Mouse (Mus musculus) intestine, embryonic 15.5 days (tissue): ENCODE data around the gene Gm20716. TPM values are rescaled to one million over a fixed set of nuclear protein-coding genes. Genes with fewer than 3 reads are reported as not detected.
A peak's percentile ranks its signal among the peaks of the same experiment; 100 is the strongest.

Experiments used
- ATAC-seq: fragments of 200-750 bp; cut with Nextera tagmentation; 2 replicates; pipeline ENCODE4 v1.8.0; 2017; ENCODE audit warnings: moderate TSS enrichment, moderate library complexity
- H3K27ac ChIP-seq: fragments of 300-500 bp; sonication (generic); 2 replicates; pipeline ENCODE4 v1.5.1; 2015; ENCODE audit warnings: mild to moderate bottlenecking, inconsistent platforms
- H3K27me3 ChIP-seq: fragments of 300-500 bp; sonication (generic); replicated peaks from 2 replicates; pipeline ENCODE4 v1.6.1; 2015; ENCODE audit warnings: inconsistent platforms
- H3K36me3 ChIP-seq: fragments of 300-500 bp; sonication (generic); 2 replicates; pipeline ENCODE4 v1.6.1; 2015; ENCODE audit warnings: inconsistent platforms
- H3K4me1 ChIP-seq: fragments of 300-500 bp; sonication (generic); replicated peaks from 2 replicates; pipeline ENCODE4 v1.6.1; 2015; ENCODE audit warnings: inconsistent platforms
- H3K4me2 ChIP-seq: fragments of 300-500 bp; sonication (generic); replicated peaks from 2 replicates; pipeline ENCODE4 v1.6.1; 2015; ENCODE audit warnings: mild to moderate bottlenecking, inconsistent platforms
- H3K4me3 ChIP-seq: fragments of 300-500 bp; sonication (generic); replicated peaks from 2 replicates; pipeline ENCODE4 v1.5.1; 2015; ENCODE audit warnings: inconsistent platforms
- H3K9ac ChIP-seq: fragments of 300-500 bp; sonication (generic); 2 replicates; pipeline ENCODE4 v1.6.1; 2015; ENCODE audit warnings: inconsistent platforms
- H3K9me3 ChIP-seq: fragments of 300-500 bp; sonication (generic); 2 replicates; pipeline ENCODE4 v1.6.1; 2016; ENCODE audit warnings: inconsistent platforms
- WGBS: fragments of 180-500 bp; shearing (Covaris S2); methylation state at CpG from one replicate; pipeline ENCODE4 v1.1.7; 2015; 5-methylcytosine and 5-hydroxymethylcytosine counted together
- polyA plus RNA-seq: library from polyadenylated mRNA; unstranded; fragments of >200 nt; fragmentation: Nextera tagmentation; extraction: Ambion mirVana; gene quantifications from 2 replicates; pipeline ENCODE4 v1.2.1, GENCODE M21; 2015

Gm20716 gene
- polyA plus RNA-seq, 1 experiment from 2014 or later, result 12.9 TPM

GRCm38 (mm10) chr2:168191856-168192255 is 38.3 kb downstream of the Gm20716 start:
- Histone ChIP-seq H3K4me1 (peaks cover 10% of the 10 kb centered on the region; the same call in 1 of the 2 replicates), H3K36me3 (no peaks in the 10 kb centered on the region; the same call in 1 of the 2 replicates), H3K4me3 (no peak overlapping the region), H3K4me2 (no peak overlapping the region), H3K27me3 (no peaks in the 10 kb centered on the region), H3K9me3 (no peaks in the 10 kb centered on the region), H3K27ac (no peak overlapping the region), H3K9ac (no peak overlapping the region)
- no peak for ATAC-seq
- 89% methylated on average over 2 of the region's 2 CpGs for WGBS

DNA sequence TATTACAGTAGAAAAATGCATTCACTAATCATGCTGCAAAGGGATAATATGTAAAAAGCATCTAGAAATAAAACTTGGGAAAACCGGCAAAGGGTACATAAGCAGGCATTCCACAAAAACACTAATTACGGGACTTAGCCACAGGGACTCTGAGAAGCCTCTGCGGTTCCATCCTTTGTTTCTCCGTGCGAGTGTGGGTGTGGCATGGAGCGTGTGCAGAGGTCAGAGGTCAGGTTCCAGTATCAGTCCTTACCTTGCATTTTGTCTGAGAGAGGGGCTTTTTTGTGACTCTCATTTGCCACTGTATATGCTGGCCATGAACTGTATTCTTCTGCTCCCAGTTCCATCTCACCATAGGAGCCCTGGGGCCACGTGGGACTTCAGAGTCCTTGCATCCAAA is 54.2 kb downstream of the Gm20716 start:
- H3K27ac ChIP-seq, result no peak overlapping the region
- 52% methylated on average over 7 of the region's 7 CpGs for WGBS
- no peaks in the 10 kb centered on the region for H3K27me3 ChIP-seq
- no peaks in the 10 kb centered on the region for H3K4me1 ChIP-seq
- no peaks in the 10 kb centered on the region for H3K9me3 ChIP-seq
- no peak for ATAC-seq
- no peak overlapping the region for H3K4me2 ChIP-seq
- peaks cover 11% of the 10 kb centered on the region; the same call in 1 of the 2 replicates for H3K36me3 ChIP-seq
- H3K4me3 ChIP-seq, result no peak overlapping the region
- H3K9ac ChIP-seq, result no peak overlapping the region

- Histone ChIP-seq H3K9ac (0 out of 2 replicates have a peak overlapping the region, but pooled peaks have one; percentile 26), H3K4me1 (peaks cover 29% of the 10 kb centered on the region), H3K4me3 (peak overlapping the region; percentile 11; the same call in 1 of the 2 replicates), H3K9me3 (no peaks in the 10 kb centered on the region), H3K36me3 (peaks cover 3% of the 10 kb centered on the region; the same call in 1 of the 2 replicates), H3K27me3 (no peaks in the 10 kb centered on the region), H3K27ac (peak overlapping the region; percentile 55; the same call in 1 of the 2 replicates), H3K4me2 (peak overlapping the region; percentile 49)
- peak; percentile 87 for ATAC-seq
- whole genome bisulfite sequencing, result 10% methylated on average over 13 of the region's 13 CpGs
These were observed 59.9 kb downstream of the Gm20716 start for GRCm38 (mm10) chr2:168170167-168170685.

DNA sequence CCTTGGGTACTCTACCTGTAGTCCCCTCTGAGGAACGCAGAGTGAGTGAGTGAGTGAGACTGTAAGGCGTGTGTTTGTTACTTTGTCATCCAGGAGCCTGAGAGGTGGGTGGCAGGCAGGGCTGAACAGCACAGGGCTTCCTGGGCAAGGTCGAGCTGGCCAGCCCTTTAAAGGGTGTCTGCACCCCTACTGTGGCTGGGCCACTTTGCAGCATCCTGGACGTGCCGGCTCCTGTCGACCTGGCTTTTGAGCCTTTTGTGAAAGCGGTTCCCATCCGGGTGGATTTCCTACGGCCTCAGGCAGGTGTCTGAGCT is 60.4 kb downstream of the Gm20716 start:
- no peaks in the 10 kb centered on the region for H3K36me3 ChIP-seq
- peak overlapping the region; percentile 49 for H3K4me2 ChIP-seq
- H3K4me1 ChIP-seq, result peaks cover 29% of the 10 kb centered on the region
- H3K27ac ChIP-seq, result peak overlapping the region; percentile 55; the same call in 1 of the 2 replicates
- no peaks in the 10 kb centered on the region for H3K9me3 ChIP-seq
- ATAC-seq, result peak; percentile 37
- 11% methylated on average over 9 of the region's 9 CpGs for WGBS
- peak overlapping the region; percentile 11; the same call in 1 of the 2 replicates for H3K4me3 ChIP-seq
- H3K9ac ChIP-seq, result no peak overlapping the region
- H3K27me3 ChIP-seq, result no peaks in the 10 kb centered on the region

DNA sequence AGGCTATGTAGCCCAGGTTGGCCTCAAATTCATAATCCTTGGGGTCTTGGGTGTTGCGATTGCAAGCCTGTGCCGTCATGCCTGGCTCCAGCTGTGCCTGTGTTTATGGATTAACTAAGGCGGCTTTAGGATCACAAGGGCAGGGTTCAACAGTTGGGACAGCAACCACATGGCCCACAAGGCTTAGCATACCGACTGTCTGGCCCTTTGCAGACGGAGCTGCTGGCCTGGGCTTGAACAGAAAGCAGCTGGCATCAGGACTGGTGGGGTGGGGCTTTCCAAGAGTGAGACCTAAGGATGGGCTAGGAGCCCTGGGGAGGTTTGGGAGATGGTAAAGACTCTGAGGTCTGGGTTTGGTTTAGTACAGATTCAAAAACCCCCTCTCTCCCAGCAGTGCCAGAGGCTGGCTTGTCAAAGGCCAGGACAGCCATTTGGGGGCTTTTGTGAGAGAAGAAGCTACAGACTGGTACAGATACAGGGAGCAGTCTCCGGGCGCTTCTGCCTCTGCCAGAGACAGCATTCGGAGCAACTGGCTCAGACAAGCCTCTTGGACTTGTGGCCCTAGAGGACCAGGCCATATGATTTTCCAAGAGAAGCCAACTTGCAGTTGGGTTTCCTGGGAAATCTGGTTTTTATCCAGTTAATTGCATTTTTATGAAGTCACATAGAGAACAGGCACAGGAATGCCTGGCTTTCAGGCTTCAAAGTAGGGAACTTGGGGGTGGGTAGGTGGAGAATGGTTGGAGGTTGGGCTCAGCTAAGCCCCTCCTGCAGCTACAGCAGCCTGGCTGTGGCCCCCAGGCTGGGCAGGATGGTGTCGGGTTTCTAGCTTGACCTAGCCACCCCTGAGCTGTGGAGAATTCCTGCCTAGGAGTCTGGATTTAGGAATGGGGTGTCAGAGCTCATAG is 61.0 kb downstream of the Gm20716 start:
- Histone ChIP-seq H3K4me1 (peaks cover 29% of the 10 kb centered on the region), H3K27ac (peak overlapping the region; percentile 55), H3K4me2 (peak overlapping the region; percentile 49), H3K27me3 (no peaks in the 10 kb centered on the region), H3K9ac (no peak overlapping the region), H3K4me3 (no peak overlapping the region; the same call in 1 of the 2 replicates), H3K36me3 (no peaks in the 10 kb centered on the region), H3K9me3 (no peaks in the 10 kb centered on the region)
- 33% methylated on average over 9 of the region's 9 CpGs for WGBS
- peak; percentile 23 for ATAC-seq

- H3K9ac ChIP-seq, result no peak overlapping the region
- H3K4me2 ChIP-seq, result no peak overlapping the region
- H3K4me3 ChIP-seq, result no peak overlapping the region
- H3K36me3 ChIP-seq, result no peaks in the 10 kb centered on the region
- 52% methylated on average over 3 of the region's 3 CpGs for WGBS
- ATAC-seq, result no peak
- no peak overlapping the region for H3K27ac ChIP-seq
- H3K9me3 ChIP-seq, result no peaks in the 10 kb centered on the region
- H3K27me3 ChIP-seq, result no peaks in the 10 kb centered on the region
- H3K4me1 ChIP-seq, result peaks cover 29% of the 10 kb centered on the region
These were observed 62.4 kb downstream of the Gm20716 start for GRCm38 (mm10) chr2:168167781-168168180.

DNA sequence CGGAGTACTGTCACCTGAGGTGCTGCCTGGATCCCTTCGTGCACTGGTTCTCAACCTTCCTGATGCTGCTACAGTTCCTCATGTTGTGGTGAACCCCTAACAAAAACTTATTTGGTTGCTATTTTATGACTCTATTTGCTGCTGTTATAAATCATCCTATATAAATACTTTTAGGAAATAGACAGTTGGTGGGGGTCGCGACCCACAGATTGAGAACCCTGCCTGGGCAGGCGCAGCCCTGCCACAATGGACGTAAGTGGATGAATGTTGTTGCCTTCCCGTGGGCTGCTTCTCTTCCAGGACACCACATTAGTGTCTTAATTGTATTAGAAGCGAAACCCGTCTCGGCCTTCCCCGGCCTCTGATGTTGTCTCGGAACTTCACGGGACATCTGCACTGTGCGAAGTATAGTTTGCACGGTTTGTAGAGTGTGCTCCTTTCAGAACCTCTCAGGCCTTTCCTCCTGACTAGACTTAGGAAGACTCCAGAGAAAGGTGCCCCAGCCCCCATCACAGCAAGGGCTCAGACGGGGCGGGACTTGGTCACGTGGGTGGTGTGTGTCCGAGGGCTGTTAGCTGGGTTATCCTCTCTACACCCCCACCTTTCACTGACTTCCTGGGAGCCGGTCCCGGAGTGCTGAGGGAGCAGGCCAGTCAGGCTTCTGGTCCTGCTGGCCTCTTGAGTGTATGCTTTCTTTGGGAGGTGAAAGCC is 63.3 kb downstream of the Gm20716 start:
- Histone ChIP-seq H3K4me2 (peak overlapping the region; percentile 9; the same call in 1 of the 2 replicates), H3K4me3 (no peak overlapping the region), H3K27ac (0 out of 2 replicates have a peak overlapping the region, but pooled peaks have one; percentile 19), H3K9ac (no peak overlapping the region), H3K9me3 (no peaks in the 10 kb centered on the region), H3K4me1 (peaks cover 32% of the 10 kb centered on the region), H3K27me3 (no peaks in the 10 kb centered on the region), H3K36me3 (no peaks in the 10 kb centered on the region)
- ATAC-seq, result no peak; the same call in 1 of the 2 replicates
- WGBS, result 34% methylated on average over 21 of the region's 21 CpGs

GRCm38 (mm10) chr2:168161978-168162377 is 68.2 kb downstream of the Gm20716 start:
- no peaks in the 10 kb centered on the region for H3K27me3 ChIP-seq
- H3K9ac ChIP-seq, result peak overlapping the region; percentile 20; the same call in 1 of the 2 replicates
- peak overlapping the region; percentile 64 for H3K4me2 ChIP-seq
- H3K36me3 ChIP-seq, result no peaks in the 10 kb centered on the region
- 12% methylated on average over 14 of the region's 14 CpGs for WGBS
- no peak overlapping the region for H3K27ac ChIP-seq
- no peaks in the 10 kb centered on the region for H3K9me3 ChIP-seq
- peak overlapping the region; percentile 26 for H3K4me3 ChIP-seq
- peaks cover 25% of the 10 kb centered on the region for H3K4me1 ChIP-seq
- no peak for ATAC-seq

DNA sequence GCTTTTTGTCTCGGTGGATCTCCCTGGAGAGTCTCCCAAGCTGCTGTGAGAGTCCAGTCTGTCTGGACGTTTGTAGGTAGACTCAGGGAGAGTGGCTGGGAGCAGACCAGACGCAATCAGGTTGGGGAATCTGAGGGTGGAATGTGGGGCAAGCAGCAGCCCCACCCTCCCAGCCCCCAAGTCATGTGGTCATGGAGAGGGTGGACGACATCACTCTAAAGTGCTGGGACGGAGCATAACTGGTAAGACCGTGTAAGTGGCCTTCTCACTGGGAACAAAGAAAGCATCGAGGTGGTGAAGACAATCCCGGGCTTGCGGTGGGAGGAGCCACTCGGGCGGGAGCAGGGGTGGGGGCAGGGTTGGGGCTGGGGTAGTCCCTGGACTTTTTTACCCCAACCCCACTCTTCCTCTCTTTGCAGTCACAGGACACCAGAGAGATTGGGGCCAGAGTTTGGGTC is 68.6 kb downstream of the Gm20716 start:
- H3K36me3 ChIP-seq, result no peaks in the 10 kb centered on the region
- H3K4me3 ChIP-seq, result peak overlapping the region; percentile 26
- H3K9ac ChIP-seq, result peak overlapping the region; percentile 20; the same call in 1 of the 2 replicates
- H3K27me3 ChIP-seq, result no peaks in the 10 kb centered on the region
- no peak overlapping the region for H3K27ac ChIP-seq
- peaks cover 25% of the 10 kb centered on the region for H3K4me1 ChIP-seq
- no peaks in the 10 kb centered on the region for H3K9me3 ChIP-seq
- 6% methylated on average over 11 of the region's 11 CpGs for WGBS
- peak overlapping the region; percentile 64 for H3K4me2 ChIP-seq
- peak; percentile 34; the same call in 1 of the 2 replicates for ATAC-seq

DNA sequence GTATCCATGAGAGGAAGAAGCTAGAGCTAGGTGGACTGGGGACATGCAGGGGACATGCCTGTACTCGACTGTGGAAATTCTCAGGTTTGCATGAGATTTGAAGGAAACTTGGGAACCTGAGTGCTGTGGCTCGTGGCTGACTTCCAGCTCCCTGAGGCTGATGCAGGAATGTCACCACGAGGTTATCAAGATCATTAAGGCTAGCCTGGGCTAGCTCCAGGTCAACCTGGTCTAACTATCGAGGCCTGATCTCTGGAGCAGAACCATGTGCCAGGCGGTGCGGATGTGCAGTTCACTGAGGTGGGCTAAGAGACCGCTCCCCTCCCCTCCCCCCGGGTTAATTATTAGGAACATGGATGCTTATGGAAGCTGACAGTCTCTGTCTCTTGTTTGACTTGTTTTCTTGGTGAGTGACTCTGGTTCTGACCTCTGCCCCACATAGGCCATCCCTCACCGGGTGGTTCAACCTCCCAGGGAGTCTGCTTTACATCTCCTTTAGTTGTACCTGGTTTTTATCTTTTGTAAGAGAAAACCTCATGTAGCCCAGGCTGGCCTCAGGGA is 69.7 kb downstream of the Gm20716 start:
- H3K27me3 ChIP-seq, result no peaks in the 10 kb centered on the region
- H3K4me2 ChIP-seq, result no peak overlapping the region
- no peak overlapping the region for H3K27ac ChIP-seq
- H3K9ac ChIP-seq, result no peak overlapping the region
- H3K4me1 ChIP-seq, result peaks cover 25% of the 10 kb centered on the region
- no peaks in the 10 kb centered on the region for H3K9me3 ChIP-seq
- no peaks in the 10 kb centered on the region for H3K36me3 ChIP-seq
- H3K4me3 ChIP-seq, result no peak overlapping the region
- WGBS, result 78% methylated on average over 9 of the region's 9 CpGs
- ATAC-seq, result no peak

DNA sequence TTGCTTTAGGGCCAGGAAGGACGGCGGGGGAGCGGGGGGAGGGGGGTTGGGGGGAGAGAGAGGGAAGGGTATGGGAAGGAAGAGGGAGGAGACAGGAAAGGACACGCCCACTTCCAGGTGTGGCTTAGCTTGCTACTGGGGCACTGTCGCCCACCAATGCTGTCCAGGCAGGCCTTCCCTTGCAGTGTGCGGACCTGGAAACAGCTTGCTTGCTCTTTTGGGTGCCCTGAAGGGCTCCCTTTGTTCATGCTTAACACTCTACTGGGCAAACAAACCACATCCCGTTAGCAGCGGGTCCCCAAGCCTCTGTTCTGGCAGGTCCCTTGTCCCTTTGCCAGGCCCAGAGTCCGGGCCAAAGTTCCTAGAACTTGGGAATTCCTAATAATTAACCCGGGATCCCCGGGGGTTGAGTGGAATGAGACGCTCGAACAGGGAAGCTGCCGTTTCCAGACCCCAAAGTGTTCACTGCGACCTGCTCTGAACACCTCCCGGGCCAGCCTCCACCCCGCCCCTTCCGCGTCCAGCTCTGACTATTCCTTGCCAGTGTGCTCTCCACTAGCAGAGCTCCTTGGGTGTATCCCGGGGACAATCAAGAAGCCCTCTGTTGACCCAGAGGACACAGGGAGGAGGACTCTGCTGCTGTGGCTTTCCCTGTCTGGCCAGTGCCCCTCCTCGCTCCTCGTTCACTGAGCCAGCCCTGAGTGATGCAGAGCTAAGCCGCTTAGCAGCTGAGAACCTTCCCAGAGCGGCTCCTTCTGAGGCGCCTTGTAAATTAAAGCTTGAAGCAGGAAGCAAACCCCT is 71.1 kb downstream of the Gm20716 start:
- H3K4me2 ChIP-seq, result peak overlapping the region; percentile 70
- ATAC-seq, result peak; percentile 37
- peaks cover 35% of the 10 kb centered on the region for H3K4me1 ChIP-seq
- H3K36me3 ChIP-seq, result no peaks in the 10 kb centered on the region
- no peaks in the 10 kb centered on the region for H3K9me3 ChIP-seq
- H3K27ac ChIP-seq, result peak overlapping the region; percentile 38; the same call in 1 of the 2 replicates
- H3K4me3 ChIP-seq, result peak overlapping the region; percentile 29
- 5% methylated on average over 25 of the region's 25 CpGs for WGBS
- H3K27me3 ChIP-seq, result no peaks in the 10 kb centered on the region
- H3K9ac ChIP-seq, result peak overlapping the region; percentile 36
